Mouse (Mus musculus): ENCODE measurements around the gene Ola1.

- TF ChIP-seq CTCF (IDR thresholded peaks at IDR 0.05; ENCODE audit: extremely low read depth, insufficient read length, insufficient replicate concordance, low read depth, low read length) (no peak), POLR2A (IDR thresholded peaks at IDR 0.05; ENCODE audit: low read depth, low read length) (no peak)
Measured at GRCm38 (mm10) chr2:73107089-73107488, 111.6 kb downstream of the Ola1 start.

Data from small intestine, adult 2 months (tissue).